Mouse (Mus musculus) heart, postnatal 0 days (tissue): Measurements from ENCODE around the gene Vcl.

Experiments
- CTCF ChIP-seq: IDR thresholded peaks from 2 replicates; pipeline ENCODE4 v1.5.1; 2016; ENCODE audit warnings: antibody characterized with exemption, control low read depth, low read depth
- EP300 ChIP-seq: IDR thresholded peaks from 2 replicates; pipeline ENCODE4 v1.6.1; 2016; ENCODE audit warnings: antibody characterized with exemption, low read depth

GRCm38 (mm10) chr14:21053151-21053550 is 124.0 kb downstream of the Vcl start:
- no peak for TF ChIP-seq CTCF
- TF ChIP-seq EP300 = no peak
